Mouse (Mus musculus) forebrain, embryonic 15.5 days (tissue): Measurements from ENCODE around the gene Clstn1. TPM values are rescaled to one million over a fixed set of nuclear protein-coding genes. Genes with fewer than 3 reads are reported as not detected.

Experiments used
- ATAC-seq: fragments of 200-750 bp; cut with Nextera tagmentation; replicated peaks from 2 replicates; pipeline ENCODE4 v1.8.0; 2017; ENCODE audit warnings: mild to moderate bottlenecking, moderate TSS enrichment, moderate library complexity
- H3K27ac ChIP-seq: fragments of 300-500 bp; sonication (generic); replicated peaks from 2 replicates; pipeline ENCODE4 v1.5.1; 2015; ENCODE audit warnings: mild to moderate bottlenecking, inconsistent platforms
- H3K27me3 ChIP-seq: fragments of 300-500 bp; sonication (generic); 2 replicates; pipeline ENCODE4 v1.6.1; 2015; ENCODE audit warnings: inconsistent platforms
- H3K36me3 ChIP-seq: fragments of 300-500 bp; sonication (generic); 2 replicates; pipeline ENCODE4 v1.6.1; 2015; ENCODE audit warnings: mild to moderate bottlenecking, inconsistent platforms
- H3K4me1 ChIP-seq: fragments of 300-500 bp; sonication (generic); 2 replicates; pipeline ENCODE4 v1.6.1; 2015; ENCODE audit warnings: inconsistent platforms
- H3K4me2 ChIP-seq: fragments of 300-500 bp; sonication (generic); replicated peaks from 2 replicates; pipeline ENCODE4 v1.6.1; 2015; ENCODE audit warnings: mild to moderate bottlenecking, inconsistent platforms
- H3K4me3 ChIP-seq: fragments of 300-500 bp; sonication (generic); 2 replicates; pipeline ENCODE4 v1.5.1; 2015; ENCODE audit warnings: mild to moderate bottlenecking, inconsistent platforms
- H3K9ac ChIP-seq: fragments of 300-500 bp; sonication (generic); replicated peaks from 2 replicates; pipeline ENCODE4 v1.6.1; 2015; ENCODE audit warnings: mild to moderate bottlenecking, inconsistent platforms
- H3K9me3 ChIP-seq: fragments of 300-500 bp; sonication (generic); 2 replicates; pipeline ENCODE4 v1.6.1; 2016; ENCODE audit warnings: inconsistent platforms
- WGBS: fragments of 180-500 bp; shearing (Covaris S2); methylation state at CpG from one replicate; pipeline ENCODE4 v1.1.7; 2015; ENCODE audit warnings: mixed read lengths; 5-methylcytosine and 5-hydroxymethylcytosine counted together
- polyA plus RNA-seq: library from polyadenylated mRNA; unstranded; fragments of >200 nt; fragmentation: Nextera tagmentation; extraction: Ambion mirVana; gene quantifications from 2 replicates; pipeline ENCODE4 v1.2.1, GENCODE M21; 2015

The Clstn1 gene
- polyA plus RNA-seq, 1 experiment from 2014 or later = 111 TPM

GRCm38 (mm10) chr4:149569781-149570497 lies 16.3 kb upstream of the Clstn1 start:
- Histone ChIP-seq H3K27ac (no peak overlapping the region), H3K9ac (no peak overlapping the region), H3K36me3 (no peaks in the 10 kb centered on the region), H3K4me1 (peaks cover 12% of the 10 kb centered on the region), H3K9me3 (no peaks in the 10 kb centered on the region), H3K4me2 (no peak overlapping the region), H3K4me3 (no peak overlapping the region), H3K27me3 (no peaks in the 10 kb centered on the region)
- WGBS = 86% methylated on average over 6 of the region's 6 CpGs
- no peak for ATAC-seq

GRCm38 (mm10) chr4:149570498-149570863 lies 15.8 kb upstream of the Clstn1 start:
- Histone ChIP-seq H3K27me3 (no peaks in the 10 kb centered on the region), H3K9me3 (no peaks in the 10 kb centered on the region), H3K4me2 (no peak overlapping the region), H3K9ac (no peak overlapping the region), H3K27ac (no peak overlapping the region), H3K36me3 (no peaks in the 10 kb centered on the region), H3K4me1 (peaks cover 9% of the 10 kb centered on the region; the same call in 1 of the 2 replicates), H3K4me3 (no peak overlapping the region)
- WGBS = 89% methylated on average over 4 of the region's 4 CpGs
- ATAC-seq = no peak

- H3K4me2 ChIP-seq = no peak overlapping the region
- ATAC-seq = no peak
- H3K9me3 ChIP-seq = no peaks in the 10 kb centered on the region
- whole genome bisulfite sequencing = 80% methylated on average over 5 of the region's 5 CpGs
- no peaks in the 10 kb centered on the region for H3K27me3 ChIP-seq
- peaks cover 13% of the 10 kb centered on the region for H3K4me1 ChIP-seq
- H3K27ac ChIP-seq = no peak overlapping the region
- H3K36me3 ChIP-seq = no peaks in the 10 kb centered on the region
- H3K9ac ChIP-seq = no peak overlapping the region
- no peak overlapping the region for H3K4me3 ChIP-seq
Measured at GRCm38 (mm10) chr4:149571209-149571608, 15.1 kb upstream of the Clstn1 start.

GRCm38 (mm10) chr4:149571651-149572149 lies 14.6 kb upstream of the Clstn1 start:
- H3K36me3 ChIP-seq = no peaks in the 10 kb centered on the region
- no peak overlapping the region for H3K4me2 ChIP-seq
- 52% methylated on average over 8 of the region's 8 CpGs for WGBS
- no peak overlapping the region for H3K4me3 ChIP-seq
- no peak for ATAC-seq
- H3K27ac ChIP-seq = no peak overlapping the region
- no peaks in the 10 kb centered on the region for H3K27me3 ChIP-seq
- H3K9ac ChIP-seq = no peak overlapping the region
- H3K9me3 ChIP-seq = no peaks in the 10 kb centered on the region
- peaks cover 17% of the 10 kb centered on the region for H3K4me1 ChIP-seq

- Histone ChIP-seq H3K9ac (no peak overlapping the region), H3K4me1 (peaks cover 22% of the 10 kb centered on the region), H3K27me3 (no peaks in the 10 kb centered on the region), H3K4me2 (no peak overlapping the region), H3K4me3 (no peak overlapping the region), H3K9me3 (no peaks in the 10 kb centered on the region), H3K36me3 (no peaks in the 10 kb centered on the region), H3K27ac (no peak overlapping the region)
- 30% methylated on average over 5 of the region's 9 CpGs for WGBS
- no peak for ATAC-seq
Measured at GRCm38 (mm10) chr4:149572446-149572845, 13.8 kb upstream of the Clstn1 start.

GRCm38 (mm10) chr4:149572851-149573250 lies 13.4 kb upstream of the Clstn1 start:
- no peak overlapping the region for H3K4me2 ChIP-seq
- H3K9me3 ChIP-seq = no peaks in the 10 kb centered on the region
- H3K9ac ChIP-seq = no peak overlapping the region
- H3K4me1 ChIP-seq = peaks cover 24% of the 10 kb centered on the region
- no peaks in the 10 kb centered on the region for H3K36me3 ChIP-seq
- 57% methylated on average over 8 of the region's 8 CpGs for WGBS
- H3K27ac ChIP-seq = no peak overlapping the region
- H3K4me3 ChIP-seq = no peak overlapping the region
- no peak for ATAC-seq
- H3K27me3 ChIP-seq = no peaks in the 10 kb centered on the region

GRCm38 (mm10) chr4:149574391-149574821 lies 11.9 kb upstream of the Clstn1 start:
- ATAC-seq = no peak

GRCm38 (mm10) chr4:149576061-149576460 lies 10.2 kb upstream of the Clstn1 start:
- Histone ChIP-seq H3K27me3 (no peaks in the 10 kb centered on the region), H3K36me3 (no peaks in the 10 kb centered on the region), H3K27ac (no peak overlapping the region), H3K4me2 (no peak overlapping the region), H3K4me3 (no peak overlapping the region), H3K4me1 (peaks cover 40% of the 10 kb centered on the region), H3K9ac (no peak overlapping the region), H3K9me3 (no peaks in the 10 kb centered on the region)
- ATAC-seq = no peak
- WGBS = 33% methylated on average over 9 of the region's 9 CpGs

More at GRCm38 (mm10) chr4:149574391-149574821, 11.9 kb upstream of the Clstn1 start:
- Histone ChIP-seq H3K4me1 (peaks cover 39% of the 10 kb centered on the region), H3K4me3 (no peak overlapping the region), H3K9me3 (no peaks in the 10 kb centered on the region), H3K36me3 (no peaks in the 10 kb centered on the region), H3K9ac (no peak overlapping the region), H3K4me2 (no peak overlapping the region), H3K27ac (no peak overlapping the region), H3K27me3 (no peaks in the 10 kb centered on the region)
- WGBS = 77% methylated on average over 14 of the region's 14 CpGs

- Histone ChIP-seq H3K4me3 (no peak overlapping the region), H3K4me1 (peaks cover 35% of the 10 kb centered on the region), H3K9me3 (no peaks in the 10 kb centered on the region), H3K27ac (0 out of 2 replicates have a peak overlapping the region, but pooled peaks have one; percentile 12), H3K9ac (no peak overlapping the region), H3K4me2 (no peak overlapping the region), H3K27me3 (no peaks in the 10 kb centered on the region), H3K36me3 (no peaks in the 10 kb centered on the region)
- ATAC-seq = no peak
- WGBS = 21% methylated on average over 4 of the region's 4 CpGs
Measured at GRCm38 (mm10) chr4:149576993-149577548, 9.2 kb upstream of the Clstn1 start.

- no peak overlapping the region for H3K4me2 ChIP-seq
- peaks cover 35% of the 10 kb centered on the region for H3K4me1 ChIP-seq
- no peaks in the 10 kb centered on the region for H3K9me3 ChIP-seq
- H3K27me3 ChIP-seq = no peaks in the 10 kb centered on the region
- WGBS = 35% methylated on average over 13 of the region's 13 CpGs
- no peaks in the 10 kb centered on the region for H3K36me3 ChIP-seq
- no peak overlapping the region for H3K9ac ChIP-seq
- ATAC-seq = peak; percentile 23
- no peak overlapping the region for H3K27ac ChIP-seq
- H3K4me3 ChIP-seq = no peak overlapping the region
Measured at GRCm38 (mm10) chr4:149578085-149578681, 8.1 kb upstream of the Clstn1 start.

GRCm38 (mm10) chr4:149578831-149579230 lies 7.4 kb upstream of the Clstn1 start:
- no peak overlapping the region for H3K4me2 ChIP-seq
- H3K4me1 ChIP-seq = peaks cover 35% of the 10 kb centered on the region
- 5% methylated on average over 7 of the region's 7 CpGs for WGBS
- ATAC-seq = peak; percentile 39
- H3K27me3 ChIP-seq = no peaks in the 10 kb centered on the region
- H3K27ac ChIP-seq = no peak overlapping the region
- no peak overlapping the region for H3K4me3 ChIP-seq
- no peaks in the 10 kb centered on the region for H3K36me3 ChIP-seq
- no peak overlapping the region for H3K9ac ChIP-seq
- no peaks in the 10 kb centered on the region for H3K9me3 ChIP-seq

- Histone ChIP-seq H3K27me3 (no peaks in the 10 kb centered on the region), H3K36me3 (no peaks in the 10 kb centered on the region), H3K4me2 (0 out of 2 replicates have a peak overlapping the region, but pooled peaks have one; percentile 99), H3K4me3 (no peak overlapping the region; the same call in 1 of the 2 replicates), H3K9me3 (no peaks in the 10 kb centered on the region), H3K27ac (no peak overlapping the region), H3K9ac (no peak overlapping the region), H3K4me1 (peaks cover 31% of the 10 kb centered on the region)
- no peak for ATAC-seq
- 87% methylated on average over 8 of the region's 8 CpGs for WGBS
Measured at GRCm38 (mm10) chr4:149585236-149585635, 1.0 kb upstream of the Clstn1 start.
